Mouse (Mus musculus): ENCODE data around the gene Hmox2. TPM values are rescaled to one million over a fixed set of nuclear protein-coding genes. Genes with fewer than 3 reads are reported as not detected.
"Not testable (repeated sequence)": the region's sequence is repeated elsewhere in the genome, so short reads cannot be mapped to it uniquely, and the experiment has no call there.

The Hmox2 gene
- polyA plus RNA-seq, 1 experiment from 2014 or later: 102 TPM

DNA sequence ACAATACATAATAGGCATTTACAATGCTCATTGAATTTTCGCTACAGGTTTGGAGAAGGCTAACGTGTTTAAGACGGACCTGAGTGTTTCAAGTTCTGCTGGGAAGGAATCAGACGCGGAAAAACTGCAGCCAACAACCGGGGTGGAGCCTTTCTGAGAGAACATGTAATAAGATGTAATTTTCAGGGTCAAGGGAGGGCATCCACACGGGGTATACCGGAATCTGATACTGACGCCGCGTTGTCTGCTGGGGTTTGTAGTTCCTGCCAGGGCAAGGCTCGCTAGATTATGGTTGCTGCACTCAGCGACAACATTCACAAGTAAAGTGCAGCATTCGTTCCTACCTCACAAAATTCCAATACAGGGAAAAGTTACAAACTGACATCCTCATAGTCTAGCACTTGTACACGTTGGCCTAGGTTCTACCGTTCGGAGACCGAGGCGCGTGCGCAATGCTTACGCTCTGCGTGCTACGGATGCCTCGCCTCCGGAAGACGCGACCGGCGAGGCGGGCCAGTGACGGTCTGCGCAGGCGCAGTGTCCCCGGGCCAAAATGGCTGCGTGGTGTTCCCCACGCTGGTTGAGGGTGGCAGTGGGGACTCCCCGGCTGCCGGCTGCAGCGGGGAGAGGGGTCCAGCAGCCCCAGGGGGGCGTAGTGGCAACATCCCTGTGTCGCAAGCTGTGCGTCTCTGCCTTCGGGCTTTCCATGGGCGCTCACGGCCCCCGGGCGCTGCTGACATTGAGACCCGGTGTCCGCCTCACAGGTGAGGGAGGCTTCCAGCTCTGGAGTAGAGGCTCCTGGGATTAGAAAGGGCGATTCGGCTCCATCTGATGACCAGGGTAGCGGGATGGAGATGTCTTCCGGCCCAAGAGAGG lies 42.3 kb upstream of the Hmox2 start:
- H3K4me3 ChIP-seq (ENCODE audit: low read depth, low read length): peak overlapping the region; percentile 93
- peaks cover 5% of the 10 kb centered on the region for H3K4me1 ChIP-seq (ENCODE audit: control insufficient read depth, insufficient read depth, low read length)
- no peaks in the 10 kb centered on the region for H3K27me3 ChIP-seq (ENCODE audit: control insufficient read depth, insufficient read depth, low read length)
- peak; percentile 81 for ATAC-seq (replicated peaks; ENCODE audit: insufficient number of reproducible peaks, low FRiP score, low TSS enrichment)
- peaks cover 7% of the 10 kb centered on the region; the same call in 1 of the 2 replicates for H3K36me3 ChIP-seq (ENCODE audit: control insufficient read depth, insufficient read depth, low read length)
- WGBS (ENCODE audit: insufficient replicate concordance): 1% methylated on average over 54 of the region's 54 CpGs
- H3K9ac ChIP-seq (ENCODE audit: low read depth, low read length): peak overlapping the region; percentile 91
- peak overlapping the region; percentile 65 for H3K27ac ChIP-seq (ENCODE audit: low read depth, low read length)
- H3K9me3 ChIP-seq (replicated peaks; ENCODE audit: control insufficient read depth, low read length): no peaks in the 10 kb centered on the region
- H3K4me2 ChIP-seq: peak overlapping the region; percentile 95

DNA sequence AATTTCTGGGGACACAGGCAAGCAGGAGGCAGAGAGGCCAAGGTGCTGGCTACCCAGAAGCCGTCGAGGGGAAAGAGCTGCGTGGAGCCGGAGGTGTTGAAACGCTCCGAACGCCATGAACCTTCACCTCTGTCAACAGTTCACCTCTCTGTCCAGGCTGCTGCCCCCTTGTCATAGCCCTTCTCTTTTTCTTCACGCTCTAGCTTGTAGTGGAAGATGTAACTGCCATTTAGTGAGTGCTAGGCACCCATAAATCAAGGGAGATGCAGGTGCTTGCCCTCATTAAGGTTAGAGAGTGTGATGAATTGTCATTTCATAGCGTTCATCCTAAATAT lies 41.7 kb upstream of the Hmox2 start:
- WGBS (ENCODE audit: insufficient replicate concordance): 1% methylated on average over 9 of the region's 9 CpGs

DNA sequence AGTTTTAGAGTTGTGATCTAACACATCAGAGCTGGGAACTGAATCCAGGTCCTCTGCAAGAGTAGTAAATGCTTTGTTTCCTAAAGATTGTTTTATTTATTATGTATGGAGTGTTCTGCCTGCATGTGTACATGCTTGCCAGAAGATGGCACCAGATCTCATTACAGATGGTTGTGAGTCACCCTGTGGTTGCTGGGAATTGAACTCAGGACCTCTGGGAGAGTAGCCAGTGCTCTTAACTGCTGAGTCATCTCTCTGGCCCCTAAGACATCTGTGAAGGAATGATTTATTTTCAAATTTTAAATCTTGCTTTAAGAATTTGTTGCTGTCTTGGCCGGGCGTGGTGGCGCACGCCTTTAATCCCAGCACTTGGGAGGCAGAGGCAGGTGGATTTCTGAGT lies 36.8 kb upstream of the Hmox2 start:
- WGBS (ENCODE audit: insufficient replicate concordance): 88% methylated on average over 4 of the region's 4 CpGs
- not testable (repeated sequence) for H3K4me1 ChIP-seq (ENCODE audit: control insufficient read depth, insufficient read depth, low read length); H3K9ac ChIP-seq (ENCODE audit: low read depth, low read length); H3K27ac ChIP-seq (ENCODE audit: low read depth, low read length); H3K4me3 ChIP-seq (ENCODE audit: low read depth, low read length); H3K9me3 ChIP-seq (replicated peaks; ENCODE audit: control insufficient read depth, low read length); ATAC-seq (replicated peaks; ENCODE audit: insufficient number of reproducible peaks, low FRiP score, low TSS enrichment); H3K4me2 ChIP-seq; H3K27me3 ChIP-seq (ENCODE audit: control insufficient read depth, insufficient read depth, low read length)
- peaks cover 38% of the 10 kb centered on the region for H3K36me3 ChIP-seq (ENCODE audit: control insufficient read depth, insufficient read depth, low read length)

More for the DNA sequence above, 41.7 kb upstream of the Hmox2 start:
- H3K4me3 ChIP-seq (ENCODE audit: low read depth, low read length): peak overlapping the region; percentile 93
- peak overlapping the region; percentile 65 for H3K27ac ChIP-seq (ENCODE audit: low read depth, low read length)
- H3K4me1 ChIP-seq (ENCODE audit: control insufficient read depth, insufficient read depth, low read length): peaks cover 3% of the 10 kb centered on the region; the same call in 1 of the 2 replicates
- ATAC-seq (replicated peaks; ENCODE audit: insufficient number of reproducible peaks, low FRiP score, low TSS enrichment): no peak
- H3K9me3 ChIP-seq (replicated peaks; ENCODE audit: control insufficient read depth, low read length): no peaks in the 10 kb centered on the region
- H3K36me3 ChIP-seq (ENCODE audit: control insufficient read depth, insufficient read depth, low read length): peaks cover 11% of the 10 kb centered on the region; the same call in 1 of the 2 replicates
- peak overlapping the region; percentile 95 for H3K4me2 ChIP-seq
- no peaks in the 10 kb centered on the region for H3K27me3 ChIP-seq (ENCODE audit: control insufficient read depth, insufficient read depth, low read length)
- peak overlapping the region; percentile 91 for H3K9ac ChIP-seq (ENCODE audit: low read depth, low read length)

DNA sequence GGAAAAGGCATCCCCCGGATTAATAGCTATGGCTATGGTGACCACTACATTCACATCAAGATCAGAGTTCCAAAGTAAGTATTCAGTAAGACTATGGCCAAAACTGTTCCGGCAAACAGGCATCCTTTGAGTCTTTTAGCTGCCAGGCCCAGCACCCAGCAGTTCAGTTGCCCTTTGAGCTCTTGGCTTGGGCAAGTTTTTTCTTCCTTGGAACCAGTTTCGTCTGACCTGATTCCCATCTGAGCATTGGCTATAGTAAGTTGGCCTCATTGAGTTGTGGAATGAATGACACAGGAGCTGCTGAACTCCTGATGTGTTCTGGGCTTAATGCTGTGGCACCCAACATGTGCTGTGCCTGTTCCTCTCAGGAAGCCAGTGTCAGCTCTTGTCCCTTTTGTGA lies 24.9 kb upstream of the Hmox2 start:
- Histone ChIP-seq H3K4me3 (ENCODE audit: low read depth, low read length) (no peak overlapping the region), H3K27me3 (ENCODE audit: control insufficient read depth, insufficient read depth, low read length) (no peaks in the 10 kb centered on the region), H3K9ac (ENCODE audit: low read depth, low read length) (no peak overlapping the region), H3K36me3 (ENCODE audit: control insufficient read depth, insufficient read depth, low read length) (peaks cover 52% of the 10 kb centered on the region), H3K4me2 (no peak overlapping the region), H3K4me1 (ENCODE audit: control insufficient read depth, insufficient read depth, low read length) (no peaks in the 10 kb centered on the region), H3K9me3 (replicated peaks; ENCODE audit: control insufficient read depth, low read length) (no peaks in the 10 kb centered on the region), H3K27ac (ENCODE audit: low read depth, low read length) (no peak overlapping the region)
- ATAC-seq (replicated peaks; ENCODE audit: insufficient number of reproducible peaks, low FRiP score, low TSS enrichment): no peak
- 90% methylated on average over 3 of the region's 3 CpGs for WGBS (ENCODE audit: insufficient replicate concordance)

DNA sequence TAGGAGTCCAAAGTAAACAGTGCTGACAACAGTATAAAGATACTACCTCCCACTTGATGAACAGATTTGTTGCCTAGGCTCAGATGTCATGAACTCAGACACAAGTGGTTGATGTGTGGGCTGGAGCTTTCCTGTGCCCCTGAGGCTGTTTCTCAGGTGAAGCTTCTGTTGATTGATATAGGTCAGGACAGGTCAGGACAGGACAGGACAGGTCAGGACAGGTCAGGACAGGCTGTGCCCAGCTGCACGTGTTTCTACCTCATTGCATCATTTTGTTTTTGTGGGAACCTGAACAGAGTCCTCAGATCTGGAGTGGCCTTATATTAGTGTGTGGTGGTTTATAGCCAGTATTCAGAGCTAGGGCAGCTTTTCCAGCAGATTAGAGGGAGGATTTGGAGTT lies 23.5 kb upstream of the Hmox2 start:
- WGBS (ENCODE audit: insufficient replicate concordance): 72% methylated on average over 1 of the region's 1 CpGs
- Histone ChIP-seq H3K27me3 (ENCODE audit: control insufficient read depth, insufficient read depth, low read length) (no peaks in the 10 kb centered on the region), H3K4me3 (ENCODE audit: low read depth, low read length) (no peak overlapping the region), H3K4me2 (no peak overlapping the region), H3K27ac (ENCODE audit: low read depth, low read length) (no peak overlapping the region), H3K9me3 (replicated peaks; ENCODE audit: control insufficient read depth, low read length) (no peaks in the 10 kb centered on the region), H3K36me3 (ENCODE audit: control insufficient read depth, insufficient read depth, low read length) (peaks cover 45% of the 10 kb centered on the region), H3K9ac (ENCODE audit: low read depth, low read length) (no peak overlapping the region), H3K4me1 (ENCODE audit: control insufficient read depth, insufficient read depth, low read length) (no peaks in the 10 kb centered on the region)
- ATAC-seq (replicated peaks; ENCODE audit: insufficient number of reproducible peaks, low FRiP score, low TSS enrichment): no peak

DNA sequence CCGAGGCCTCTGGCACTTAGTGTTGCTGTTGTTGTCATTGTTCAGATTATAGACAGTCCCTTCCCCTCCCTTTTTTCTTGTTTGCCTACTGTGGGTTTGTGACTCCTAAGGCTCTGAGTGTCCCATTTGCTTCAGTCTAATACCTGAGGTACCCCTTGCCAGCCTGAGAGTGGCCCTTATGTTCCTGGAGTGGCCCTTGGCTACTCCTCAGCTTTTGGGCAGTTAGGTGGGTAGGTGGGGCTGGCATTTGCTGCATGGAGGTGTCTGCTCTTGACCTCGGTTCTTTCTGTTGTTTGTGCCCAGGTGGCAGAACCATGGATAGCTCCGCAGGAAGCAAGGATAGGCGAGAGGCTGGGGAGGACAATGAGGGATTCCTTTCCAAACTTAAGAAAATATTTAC lies 20.6 kb upstream of the Hmox2 start:
- Histone ChIP-seq H3K4me1 (ENCODE audit: control insufficient read depth, insufficient read depth, low read length) (no peaks in the 10 kb centered on the region), H3K9ac (ENCODE audit: low read depth, low read length) (no peak overlapping the region), H3K9me3 (replicated peaks; ENCODE audit: control insufficient read depth, low read length) (no peaks in the 10 kb centered on the region), H3K4me3 (ENCODE audit: low read depth, low read length) (no peak overlapping the region), H3K36me3 (ENCODE audit: control insufficient read depth, insufficient read depth, low read length) (peaks cover 45% of the 10 kb centered on the region), H3K27me3 (ENCODE audit: control insufficient read depth, insufficient read depth, low read length) (no peaks in the 10 kb centered on the region), H3K4me2 (no peak overlapping the region), H3K27ac (ENCODE audit: low read depth, low read length) (no peak overlapping the region)
- ATAC-seq (replicated peaks; ENCODE audit: insufficient number of reproducible peaks, low FRiP score, low TSS enrichment): no peak
- WGBS (ENCODE audit: insufficient replicate concordance): 57% methylated on average over 4 of the region's 4 CpGs

DNA sequence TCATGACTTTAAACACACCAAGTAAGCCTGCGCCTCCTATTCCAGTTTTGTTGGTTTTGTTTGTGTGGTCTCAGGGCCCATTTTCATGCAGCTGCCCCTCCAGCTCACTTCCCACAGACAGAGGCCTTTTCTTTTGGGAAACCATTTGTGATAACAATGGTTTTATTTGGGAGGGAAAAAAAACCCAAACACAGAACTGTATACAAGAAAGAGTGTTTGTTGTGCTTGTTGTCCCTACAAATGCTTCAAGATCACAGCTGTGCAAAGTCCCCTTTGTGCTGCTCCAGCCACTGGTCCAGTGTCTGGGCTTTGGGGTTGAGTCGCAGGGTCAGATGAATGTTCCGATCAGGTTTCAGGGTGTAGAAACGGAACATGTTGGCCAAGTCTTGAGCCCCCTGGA lies 15.0 kb upstream of the Hmox2 start:
- ATAC-seq (replicated peaks; ENCODE audit: insufficient number of reproducible peaks, low FRiP score, low TSS enrichment): no peak
- H3K4me2 ChIP-seq: no peak overlapping the region
- no peaks in the 10 kb centered on the region for H3K27me3 ChIP-seq (ENCODE audit: control insufficient read depth, insufficient read depth, low read length)
- H3K4me1 ChIP-seq (ENCODE audit: control insufficient read depth, insufficient read depth, low read length): no peaks in the 10 kb centered on the region
- H3K4me3 ChIP-seq (ENCODE audit: low read depth, low read length): no peak overlapping the region
- H3K9me3 ChIP-seq (replicated peaks; ENCODE audit: control insufficient read depth, low read length): no peaks in the 10 kb centered on the region
- WGBS (ENCODE audit: insufficient replicate concordance): 92% methylated on average over 4 of the region's 4 CpGs
- H3K36me3 ChIP-seq (ENCODE audit: control insufficient read depth, insufficient read depth, low read length): peaks cover 35% of the 10 kb centered on the region
- no peak overlapping the region for H3K27ac ChIP-seq (ENCODE audit: low read depth, low read length)
- no peak overlapping the region for H3K9ac ChIP-seq (ENCODE audit: low read depth, low read length)

DNA sequence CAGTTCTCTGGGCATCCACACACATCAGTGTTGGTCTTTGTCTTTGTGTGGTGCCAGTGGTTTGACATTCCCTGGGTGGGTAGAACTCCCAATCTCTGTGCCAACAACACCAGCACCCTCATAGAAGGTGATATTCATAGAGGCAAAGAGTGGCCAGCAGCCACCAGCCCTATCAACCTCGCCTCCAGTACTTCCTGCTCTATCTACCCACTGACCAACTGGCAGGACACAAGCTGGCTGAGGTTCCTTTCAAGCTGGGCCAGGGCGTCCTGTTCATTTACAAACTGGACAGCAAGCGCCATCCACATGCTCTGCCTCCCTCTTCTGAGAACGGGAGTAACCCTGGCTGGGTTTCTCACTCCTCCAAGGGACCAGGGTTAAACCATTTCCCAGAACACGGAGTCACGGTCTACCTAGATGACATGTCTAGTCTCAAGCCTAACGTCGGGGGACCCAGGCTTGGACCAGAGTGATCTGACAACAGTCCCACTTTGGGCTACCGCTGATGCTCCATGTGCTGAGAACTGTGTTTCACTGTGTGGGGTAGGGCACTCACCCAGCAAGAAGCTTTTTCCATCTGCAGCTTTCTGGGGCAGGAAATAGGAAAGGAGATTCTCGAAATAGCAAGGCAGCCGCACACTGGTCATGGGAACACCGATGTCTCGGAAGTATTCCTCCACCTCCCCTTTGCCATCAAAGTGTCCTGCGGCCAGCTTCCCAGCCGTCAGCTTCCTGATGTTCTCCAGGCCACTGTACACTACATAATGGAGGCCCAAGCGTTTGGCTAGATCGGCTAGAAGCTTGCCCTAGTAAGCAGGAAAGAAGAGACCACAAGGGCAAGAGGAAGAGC lies 12.1 kb upstream of the Hmox2 start:
- no peaks in the 10 kb centered on the region for H3K4me1 ChIP-seq (ENCODE audit: control insufficient read depth, insufficient read depth, low read length)
- H3K36me3 ChIP-seq (ENCODE audit: control insufficient read depth, insufficient read depth, low read length): peaks cover 26% of the 10 kb centered on the region
- H3K9me3 ChIP-seq (replicated peaks; ENCODE audit: control insufficient read depth, low read length): no peaks in the 10 kb centered on the region
- H3K27me3 ChIP-seq (ENCODE audit: control insufficient read depth, insufficient read depth, low read length): no peaks in the 10 kb centered on the region
- no peak overlapping the region for H3K4me2 ChIP-seq
- no peak overlapping the region for H3K27ac ChIP-seq (ENCODE audit: low read depth, low read length)
- no peak overlapping the region for H3K4me3 ChIP-seq (ENCODE audit: low read depth, low read length)
- no peak for ATAC-seq (replicated peaks; ENCODE audit: insufficient number of reproducible peaks, low FRiP score, low TSS enrichment)
- WGBS (ENCODE audit: insufficient replicate concordance): 75% methylated on average over 17 of the region's 17 CpGs
- no peak overlapping the region for H3K9ac ChIP-seq (ENCODE audit: low read depth, low read length)

Measured in heart, embryonic 11.5 days (tissue).